Mouse (Mus musculus) G1E (cell line): ENCODE measurements at regions not wholly inside any gene's neighbourhood (a gene's known extent, or its start where the extent isn't known, plus 50 kb on each side); places are given as distances from the start of the nearest gene placed in this dataset.

Source experiments
- ATAC-seq: 2 replicates; pipeline ENCODE4 v1.8.0; 2016; ENCODE audit warnings: mild to moderate bottlenecking; ENCODE audit not compliant: insufficient number of reproducible peaks, poor library complexity, low FRiP score, severe bottlenecking; ENCODE audit errors: extremely low read depth
- DNase-seq: peaks from one replicate; pipeline ENCODE4 v3.0.0; 2012; ENCODE audit warnings: low spot score
- H3K27me3 ChIP-seq: 2 replicates; pipeline ENCODE4 v1.6.1; 2012; ENCODE audit warnings: mild to moderate bottlenecking, low read length, inconsistent platforms; ENCODE audit not compliant: insufficient read depth
- H3K36me3 ChIP-seq: replicated peaks from 2 replicates; pipeline ENCODE3; 2012; ENCODE audit warnings: mild to moderate bottlenecking, inconsistent platforms
- H3K4me1 ChIP-seq: 2 replicates; pipeline ENCODE4 v1.6.1; 2012; ENCODE audit warnings: low read depth, low read length, inconsistent platforms, mixed read lengths; ENCODE audit not compliant: insufficient read depth
- H3K4me3 ChIP-seq: 2 replicates; pipeline ENCODE4 v1.5.1; 2012; ENCODE audit warnings: low read depth, mild to moderate bottlenecking, inconsistent platforms, low read length, moderate library complexity, mixed read lengths
- H3K9me3 ChIP-seq: replicated peaks from 2 replicates; pipeline ENCODE4 v1.6.1; 2012; ENCODE audit warnings: inconsistent platforms
- CTCF ChIP-seq: IDR thresholded peaks from 2 replicates; pipeline ENCODE4 v1.5.1; 2012; ENCODE audit warnings: low read depth, low read length, inconsistent platforms, mixed read lengths
- GATA1 ChIP-seq: IDR thresholded peaks from 2 replicates; pipeline ENCODE4 v1.6.1; 2012; ENCODE audit warnings: borderline replicate concordance, low read length, inconsistent platforms, mixed read lengths
- GATA2 ChIP-seq: IDR thresholded peaks from 2 replicates; pipeline ENCODE4 v1.6.1; 2012; ENCODE audit warnings: low read depth, low read length, inconsistent platforms, borderline replicate concordance
- POLR2AphosphoS5 ChIP-seq: IDR thresholded peaks from 2 replicates; pipeline ENCODE4 v1.6.1; 2012; ENCODE audit warnings: low read depth, low read length, inconsistent platforms; ENCODE audit not compliant: insufficient replicate concordance
- TAL1 ChIP-seq: conservative IDR thresholded peaks from 2 replicates; pipeline ENCODE4 v1.6.1; 2012; ENCODE audit warnings: low read depth, low read length, inconsistent platforms, mixed read lengths

DNA sequence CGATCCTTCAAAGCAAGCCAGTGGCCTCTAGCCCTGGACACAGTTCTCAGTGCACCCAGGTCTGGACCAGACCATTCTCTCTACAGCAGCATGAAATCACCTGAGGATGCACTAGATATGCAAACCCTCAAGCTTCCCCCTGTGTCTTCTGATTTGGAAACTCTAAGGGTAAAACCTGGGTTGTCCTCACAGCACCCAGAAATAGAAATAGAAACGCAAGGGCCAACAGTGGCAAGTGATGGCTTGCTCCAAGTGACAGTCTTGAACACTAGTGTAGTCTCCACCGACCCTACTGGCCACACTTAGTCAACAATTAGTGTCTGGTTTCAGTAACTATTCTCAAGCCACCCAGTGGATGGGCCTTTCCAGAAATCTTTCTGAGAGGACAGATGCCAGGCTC, 215.2 kb upstream of the Spdye4c start:
- Histone ChIP-seq H3K9me3 (no peaks in the 10 kb centered on the region), H3K36me3 (no peaks in the 10 kb centered on the region), H3K4me1 (no peaks in the 10 kb centered on the region), H3K4me3 (no peak overlapping the region), H3K27me3 (peaks cover 14% of the 10 kb centered on the region)
- DNase-seq: no peak
- no peak for ATAC-seq
- no peak for TF ChIP-seq POLR2AphosphoS5
- TF ChIP-seq TAL1: no peak
- no peak for TF ChIP-seq GATA2
- TF ChIP-seq GATA1: no peak
- TF ChIP-seq CTCF: no peak

DNA sequence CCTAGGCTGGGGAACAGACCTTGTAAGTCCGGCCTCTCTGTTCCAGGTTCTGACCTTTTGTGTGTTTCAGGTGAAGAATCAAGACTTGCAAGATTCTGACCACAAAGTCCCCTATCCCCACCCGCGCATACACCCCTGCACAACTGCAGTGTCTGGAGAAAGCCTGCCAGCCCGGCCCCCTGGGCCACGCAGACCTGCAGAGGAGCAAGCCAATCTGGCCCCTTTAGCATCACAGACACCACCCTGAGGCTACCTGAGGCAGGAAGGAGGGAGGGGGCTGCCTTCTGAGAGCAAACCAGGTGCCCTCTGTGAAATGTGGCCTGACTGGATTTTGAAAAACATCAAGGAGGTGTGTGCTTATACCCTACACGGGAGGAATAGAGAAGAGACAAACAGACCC, 213.8 kb upstream of the Spdye4c start:
- TF ChIP-seq GATA2 (no peak), GATA1 (no peak), TAL1 (no peak), POLR2AphosphoS5 (no peak)
- no peak for DNase-seq
- no peak for ATAC-seq
- Histone ChIP-seq H3K4me1 (no peaks in the 10 kb centered on the region), H3K36me3 (no peaks in the 10 kb centered on the region), H3K27me3 (peaks cover 15% of the 10 kb centered on the region), H3K4me3 (no peak overlapping the region), H3K9me3 (no peaks in the 10 kb centered on the region)

DNA sequence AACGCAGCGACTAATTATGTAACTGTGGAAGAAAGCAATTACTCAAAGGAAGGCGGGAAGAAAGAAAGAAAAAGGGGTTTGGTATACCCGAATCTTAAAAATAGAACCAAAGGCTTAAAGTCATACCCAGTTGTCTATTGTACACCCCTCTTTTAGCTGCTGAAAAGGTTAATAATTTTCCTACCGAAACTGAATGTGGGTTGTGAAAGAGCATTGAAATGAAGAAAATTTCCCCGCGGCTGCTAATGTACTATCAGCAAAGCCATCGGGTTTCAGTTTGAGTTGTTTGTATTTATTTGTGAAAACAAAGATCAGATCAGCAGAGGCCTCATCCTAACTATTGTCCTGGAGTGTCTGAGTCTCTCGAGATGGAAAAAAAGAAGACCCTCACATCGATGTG, 213.3 kb upstream of the Spdye4c start:
- no peak for ATAC-seq
- no peak for DNase-seq
- no peak overlapping the region for H3K4me3 ChIP-seq

DNA sequence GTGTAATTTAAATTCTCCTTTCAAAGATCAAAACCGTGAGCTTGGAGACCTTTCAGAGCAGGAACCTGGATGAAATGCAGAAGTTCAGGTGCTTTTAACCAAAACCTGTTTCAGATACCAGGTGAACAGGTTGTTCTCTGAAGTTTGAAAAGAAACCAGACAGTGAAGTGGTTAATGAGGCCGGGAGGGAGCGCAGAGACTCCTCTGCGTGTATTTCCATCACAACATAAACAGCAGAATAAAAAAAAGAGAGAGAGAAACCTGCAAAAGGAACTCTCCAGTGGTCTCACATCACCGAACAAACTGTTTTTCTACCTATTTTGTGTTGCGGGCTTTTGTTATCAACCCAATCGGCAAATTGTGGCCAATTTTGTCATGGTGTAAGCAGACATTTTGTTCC, 212.6 kb upstream of the Spdye4c start:
- no peak for DNase-seq
- H3K4me1 ChIP-seq: no peaks in the 10 kb centered on the region
- H3K9me3 ChIP-seq: no peaks in the 10 kb centered on the region
- H3K4me3 ChIP-seq: no peak overlapping the region
- TF ChIP-seq GATA2 (no peak), TAL1 (no peak), CTCF (no peak)
- no peak for ATAC-seq
- H3K27me3 ChIP-seq: peaks cover 15% of the 10 kb centered on the region
- H3K36me3 ChIP-seq: no peaks in the 10 kb centered on the region

More for the DNA sequence above, 213.3 kb upstream of the Spdye4c start:
- Histone ChIP-seq H3K27me3 (peaks cover 15% of the 10 kb centered on the region), H3K9me3 (no peaks in the 10 kb centered on the region), H3K4me1 (no peaks in the 10 kb centered on the region), H3K36me3 (no peaks in the 10 kb centered on the region)
- TF ChIP-seq CTCF (no peak), GATA1 (no peak), GATA2 (no peak), POLR2AphosphoS5 (no peak), TAL1 (no peak)

DNA sequence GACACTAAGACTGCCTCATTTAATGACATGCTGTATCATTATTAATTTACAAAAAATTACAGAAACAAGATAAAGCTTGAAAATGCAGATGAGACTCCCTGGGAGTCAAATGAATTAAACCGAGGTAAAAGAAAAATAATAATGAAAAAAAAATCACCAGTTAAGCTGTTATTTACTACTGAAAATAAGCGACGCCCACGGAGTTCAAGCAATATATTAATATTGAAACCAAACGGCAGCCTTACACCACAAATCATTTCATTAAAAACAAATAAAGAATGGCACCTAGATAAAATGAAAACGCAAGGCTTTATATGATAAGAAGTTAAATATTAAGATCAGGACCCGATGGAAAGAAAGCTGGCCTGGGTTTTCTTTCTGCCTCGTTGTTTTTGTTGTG, 211.9 kb upstream of the Spdye4c start:
- no peaks in the 10 kb centered on the region for H3K36me3 ChIP-seq
- H3K27me3 ChIP-seq: peaks cover 17% of the 10 kb centered on the region
- TF ChIP-seq GATA2 (no peak), POLR2AphosphoS5 (no peak), CTCF (no peak), GATA1 (no peak), TAL1 (no peak)
- no peak for DNase-seq
- H3K4me1 ChIP-seq: no peaks in the 10 kb centered on the region
- H3K9me3 ChIP-seq: no peaks in the 10 kb centered on the region
- no peak for ATAC-seq
- no peak overlapping the region for H3K4me3 ChIP-seq

DNA sequence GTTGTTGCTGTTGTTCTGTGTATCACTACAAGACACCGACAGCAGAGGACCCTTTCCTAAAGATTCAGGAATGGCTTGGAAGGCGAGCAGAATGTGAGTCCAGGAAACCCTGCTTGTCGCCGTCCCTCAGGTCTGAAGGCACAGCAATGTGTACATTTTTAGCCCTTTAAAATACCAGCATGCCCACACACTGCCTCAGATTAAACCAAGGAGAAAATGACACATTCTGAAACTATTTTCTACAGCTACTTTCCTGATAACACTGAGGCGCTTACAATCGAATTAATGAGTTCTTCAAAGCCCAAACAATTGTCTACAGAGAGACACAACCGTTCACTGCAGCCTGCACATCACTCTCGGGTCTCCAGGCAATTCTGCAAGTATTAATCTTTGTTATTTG, 211.5 kb upstream of the Spdye4c start:
- no peaks in the 10 kb centered on the region for H3K36me3 ChIP-seq
- H3K27me3 ChIP-seq: peaks cover 18% of the 10 kb centered on the region
- no peak for TF ChIP-seq CTCF
- no peak for TF ChIP-seq GATA2
- no peak for TF ChIP-seq POLR2AphosphoS5
- TF ChIP-seq TAL1: no peak
- TF ChIP-seq GATA1: no peak
- H3K9me3 ChIP-seq: no peaks in the 10 kb centered on the region
- H3K4me1 ChIP-seq: no peaks in the 10 kb centered on the region
- H3K4me3 ChIP-seq: no peak overlapping the region
- DNase-seq (no peak), ATAC-seq (no peak)

DNA sequence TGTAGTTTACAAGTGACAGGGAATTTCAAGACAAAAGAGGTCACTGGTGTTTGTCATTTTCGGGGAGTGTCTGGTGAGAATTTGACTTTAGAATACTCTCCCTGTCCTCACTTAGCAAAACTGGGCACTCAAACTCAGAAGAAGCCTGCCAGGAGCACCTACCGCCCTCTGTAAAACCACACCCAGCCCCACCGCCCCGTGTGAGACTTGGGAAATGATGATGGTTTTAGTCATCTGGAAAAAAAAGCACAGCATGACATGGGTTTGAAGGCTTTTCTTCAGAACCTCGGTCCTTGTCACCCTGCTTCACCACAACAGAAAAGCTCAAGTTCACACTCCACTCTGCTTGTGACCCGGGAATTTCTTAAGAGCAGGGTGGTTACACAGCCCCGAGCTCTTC, 210.4 kb upstream of the Spdye4c start:
- no peaks in the 10 kb centered on the region for H3K36me3 ChIP-seq
- H3K27me3 ChIP-seq: peaks cover 18% of the 10 kb centered on the region
- ATAC-seq: no peak
- TF ChIP-seq POLR2AphosphoS5: no peak
- TF ChIP-seq GATA1: no peak
- no peak for TF ChIP-seq TAL1
- no peak for TF ChIP-seq CTCF
- H3K4me3 ChIP-seq: no peak overlapping the region
- DNase-seq: no peak
- no peaks in the 10 kb centered on the region for H3K4me1 ChIP-seq
- H3K9me3 ChIP-seq: no peaks in the 10 kb centered on the region
